Mouse (Mus musculus): ENCODE data around the gene Gas2l3. TPM values are rescaled to one million over a fixed set of nuclear protein-coding genes. Genes with fewer than 3 reads are reported as not detected.

The Gas2l3 gene
- polyA plus RNA-seq, 1 experiment from 2014 or later = 28.8 TPM

DNA sequence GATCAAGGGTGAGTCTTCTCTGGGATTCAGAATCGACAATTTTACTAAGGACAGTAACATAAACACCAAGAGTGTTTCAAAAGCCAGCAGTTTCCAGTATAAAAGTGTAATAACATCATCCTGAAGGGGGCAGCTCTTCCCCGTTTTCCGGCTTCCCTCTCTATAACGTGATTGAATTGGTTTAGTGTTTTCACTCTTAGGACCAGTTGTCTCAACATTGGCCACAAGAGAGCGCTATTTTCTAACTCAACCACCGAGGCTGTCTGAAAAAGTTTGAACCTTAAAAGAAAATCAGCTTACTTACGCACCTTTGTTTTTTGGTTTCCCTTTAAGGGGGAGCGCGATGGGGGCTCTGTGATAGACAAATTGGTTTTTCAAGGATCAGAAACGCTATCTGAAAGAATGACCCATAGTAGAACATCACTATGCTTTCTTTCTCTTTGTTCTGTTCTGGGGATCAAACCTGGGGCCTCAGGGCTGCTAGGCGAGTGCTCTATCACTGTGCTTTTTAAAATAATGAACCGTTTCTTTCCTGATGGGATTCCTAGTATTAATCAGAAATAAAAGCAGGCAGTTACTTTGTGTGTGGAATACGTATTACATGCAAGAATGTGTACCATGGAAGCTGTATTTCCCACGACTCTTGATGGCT, 18.2 kb upstream of the Gas2l3 start:
- Histone ChIP-seq H3K4me2 (peak overlapping the region; percentile 39), H3K4me3 (ENCODE audit: low read depth, low read length) (no peak overlapping the region)

DNA sequence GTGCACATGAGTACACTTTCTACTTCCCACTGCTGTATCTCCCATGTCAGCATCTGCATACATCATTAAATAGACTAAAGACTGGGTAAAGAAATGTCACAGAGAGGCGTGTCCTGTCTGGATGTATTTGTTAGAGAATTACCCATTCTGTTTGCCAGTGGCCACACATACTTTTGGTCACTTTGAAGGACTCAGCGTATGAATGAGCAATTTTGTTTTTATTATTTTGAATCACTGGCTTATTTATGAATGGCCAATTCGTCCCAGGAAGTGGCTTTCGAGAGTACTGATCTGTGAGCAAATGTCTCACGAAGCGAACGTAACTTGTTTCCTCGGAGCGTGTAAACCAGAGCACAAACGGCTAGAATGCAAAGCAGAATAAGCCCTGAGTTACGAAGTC, 17.2 kb upstream of the Gas2l3 start:
- Histone ChIP-seq H3K27me3 (ENCODE audit: insufficient read depth, low read length) (no peaks in the 10 kb centered on the region), H3K4me3 (ENCODE audit: low read depth, low read length) (no peak overlapping the region), H3K36me3 (ENCODE audit: insufficient read depth) (no peaks in the 10 kb centered on the region), H3K9me3 (ENCODE audit: low read depth, low read length) (no peaks in the 10 kb centered on the region), H3K4me1 (ENCODE audit: insufficient read depth) (no peaks in the 10 kb centered on the region), H3K4me2 (no peak overlapping the region), H3K9ac (no peak overlapping the region), H3K27ac (ENCODE audit: low read depth) (no peak overlapping the region)
- no peak for ATAC-seq (ENCODE audit: insufficient read depth)
- DNase-seq = no peak
- no peak for TF ChIP-seq CTCF (IDR thresholded peaks at IDR 0.05; ENCODE audit: low read depth)
- WGBS = 86% methylated on average over 11 of the region's 11 CpGs

More for the DNA sequence above, 18.2 kb upstream of the Gas2l3 start:
- H3K9me3 ChIP-seq (ENCODE audit: low read depth, low read length) = no peaks in the 10 kb centered on the region
- WGBS = 15% methylated on average over 14 of the region's 14 CpGs
- no peaks in the 10 kb centered on the region for H3K36me3 ChIP-seq (ENCODE audit: insufficient read depth)
- peak; percentile 89 for TF ChIP-seq CTCF (IDR thresholded peaks at IDR 0.05; ENCODE audit: low read depth)
- H3K9ac ChIP-seq = no peak overlapping the region
- no peaks in the 10 kb centered on the region for H3K4me1 ChIP-seq (ENCODE audit: insufficient read depth)
- H3K27me3 ChIP-seq (ENCODE audit: insufficient read depth, low read length) = no peaks in the 10 kb centered on the region
- peak; percentile 99 for DNase-seq
- no peak overlapping the region for H3K27ac ChIP-seq (ENCODE audit: low read depth)
- peak; percentile 86 for ATAC-seq (ENCODE audit: insufficient read depth)

DNA sequence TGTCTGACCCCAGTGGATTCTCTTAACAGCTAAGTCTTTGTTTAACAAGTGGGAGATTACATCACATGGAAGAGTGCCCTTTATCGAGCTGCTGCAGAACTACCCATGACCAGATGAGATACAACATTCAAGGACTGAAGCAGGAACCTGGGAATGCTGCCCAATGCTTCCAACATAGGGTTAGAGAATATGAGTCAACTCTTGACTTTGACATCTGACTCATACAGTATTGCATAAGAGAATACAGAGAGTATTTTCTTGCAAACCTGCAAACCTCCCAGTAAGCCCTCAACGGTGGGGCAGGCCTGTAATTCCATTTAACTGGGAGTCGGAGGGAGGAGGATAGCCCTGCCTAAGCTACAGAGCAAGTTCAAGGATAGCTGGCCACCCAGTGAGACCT, 15.0 kb upstream of the Gas2l3 start:
- Histone ChIP-seq H3K4me1 (ENCODE audit: insufficient read depth) (no peaks in the 10 kb centered on the region), H3K9ac (no peak overlapping the region), H3K4me2 (no peak overlapping the region), H3K27me3 (ENCODE audit: insufficient read depth, low read length) (no peaks in the 10 kb centered on the region), H3K4me3 (ENCODE audit: low read depth, low read length) (no peak overlapping the region), H3K27ac (ENCODE audit: low read depth) (no peak overlapping the region), H3K9me3 (ENCODE audit: low read depth, low read length) (no peaks in the 10 kb centered on the region), H3K36me3 (ENCODE audit: insufficient read depth) (no peaks in the 10 kb centered on the region)
- no peak for TF ChIP-seq CTCF (IDR thresholded peaks at IDR 0.05; ENCODE audit: low read depth)
- DNase-seq (no peak), ATAC-seq (ENCODE audit: insufficient read depth) (no peak)
- WGBS = 65% methylated on average over 3 of the region's 3 CpGs

DNA sequence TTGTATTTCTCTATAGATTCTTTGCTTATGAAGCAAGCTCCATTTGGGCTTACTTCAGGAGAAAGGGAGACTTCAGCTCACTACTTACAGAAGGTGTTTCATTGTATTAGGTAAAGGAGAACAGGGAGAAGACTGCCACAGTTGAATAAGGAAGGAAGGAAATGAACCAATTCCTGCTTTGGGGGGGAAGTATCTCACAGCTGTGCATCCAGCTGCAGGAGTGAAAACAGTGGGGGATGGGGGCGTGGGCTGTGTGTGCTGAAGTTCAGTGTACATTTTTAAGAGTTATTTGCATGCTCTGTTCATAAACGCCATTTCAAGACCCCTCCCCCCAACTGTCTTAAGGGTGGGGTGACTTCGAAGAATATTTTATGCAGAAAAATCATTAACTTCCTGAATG, 10.0 kb upstream of the Gas2l3 start:
- no peak for ATAC-seq (ENCODE audit: insufficient read depth)
- peak; percentile 11 for DNase-seq
- WGBS = 59% methylated on average over 3 of the region's 3 CpGs

DNA sequence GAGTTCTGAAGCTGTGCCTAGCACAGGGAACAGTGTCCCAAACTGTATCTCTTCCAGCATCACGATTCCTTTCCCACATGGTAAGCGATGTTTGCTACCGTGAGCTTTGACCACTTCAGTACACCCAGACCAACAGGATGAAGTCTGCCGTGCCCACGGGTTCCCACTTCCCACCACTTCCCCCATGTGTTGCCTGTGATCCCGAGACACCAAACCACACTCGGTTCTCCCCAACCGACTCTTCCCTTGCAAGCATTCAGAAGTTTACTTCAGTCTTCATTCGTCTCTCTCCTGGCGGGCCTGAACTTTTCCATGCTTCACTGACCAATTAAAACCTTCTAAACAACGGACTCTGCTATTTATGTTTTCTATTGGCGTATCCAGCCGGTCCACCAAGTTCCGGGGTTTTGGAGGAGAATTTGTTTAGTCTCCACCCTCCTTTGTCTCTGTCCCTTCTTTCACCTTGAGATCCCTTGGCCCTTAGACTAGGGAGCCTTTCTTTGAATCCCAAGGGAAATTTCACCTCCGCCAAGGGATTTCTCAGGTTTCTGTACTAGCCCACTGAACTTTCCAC, 9.4 kb upstream of the Gas2l3 start:
- Histone ChIP-seq H3K9me3 (ENCODE audit: low read depth, low read length) (no peaks in the 10 kb centered on the region), H3K36me3 (ENCODE audit: insufficient read depth) (no peaks in the 10 kb centered on the region), H3K27ac (ENCODE audit: low read depth) (no peak overlapping the region), H3K4me3 (ENCODE audit: low read depth, low read length) (no peak overlapping the region), H3K4me2 (no peak overlapping the region), H3K9ac (no peak overlapping the region), H3K27me3 (ENCODE audit: insufficient read depth, low read length) (no peaks in the 10 kb centered on the region), H3K4me1 (ENCODE audit: insufficient read depth) (no peaks in the 10 kb centered on the region)
- 79% methylated on average over 15 of the region's 15 CpGs for WGBS
- DNase-seq (no peak), ATAC-seq (ENCODE audit: insufficient read depth) (no peak)
- no peak for TF ChIP-seq CTCF (IDR thresholded peaks at IDR 0.05; ENCODE audit: low read depth)

More for the DNA sequence above, 10.0 kb upstream of the Gas2l3 start:
- TF ChIP-seq CTCF (IDR thresholded peaks at IDR 0.05; ENCODE audit: low read depth) = no peak
- H3K9ac ChIP-seq = no peak overlapping the region
- no peaks in the 10 kb centered on the region for H3K4me1 ChIP-seq (ENCODE audit: insufficient read depth)
- no peak overlapping the region for H3K4me2 ChIP-seq
- no peaks in the 10 kb centered on the region for H3K36me3 ChIP-seq (ENCODE audit: insufficient read depth)
- H3K4me3 ChIP-seq (ENCODE audit: low read depth, low read length) = no peak overlapping the region
- no peaks in the 10 kb centered on the region for H3K9me3 ChIP-seq (ENCODE audit: low read depth, low read length)
- H3K27me3 ChIP-seq (ENCODE audit: insufficient read depth, low read length) = no peaks in the 10 kb centered on the region
- H3K27ac ChIP-seq (ENCODE audit: low read depth) = no peak overlapping the region

DNA sequence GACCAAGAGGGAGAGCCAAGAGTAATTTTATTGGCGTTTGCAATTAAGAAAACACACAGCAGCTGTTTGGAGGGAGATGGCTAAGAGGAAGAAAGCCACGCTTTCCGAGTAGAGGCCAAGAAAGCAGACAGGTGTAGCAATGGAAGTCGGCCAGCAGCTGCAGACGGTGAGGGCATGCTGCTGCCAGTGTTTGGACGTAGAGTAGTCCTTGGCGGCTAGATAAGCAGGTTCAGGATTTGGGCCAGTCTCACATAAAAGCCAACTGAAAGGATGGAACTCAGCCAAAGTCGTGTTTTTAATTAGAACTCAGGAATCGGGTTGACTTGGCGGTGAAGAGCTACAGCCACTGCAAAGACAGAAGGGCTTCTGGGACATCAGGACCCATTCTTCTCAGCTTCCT, 6.6 kb upstream of the Gas2l3 start:
- peak; percentile 47; the same call in 1 of the 2 replicates for ATAC-seq (ENCODE audit: insufficient read depth)
- no peak overlapping the region for H3K4me3 ChIP-seq (ENCODE audit: low read depth, low read length)
- H3K4me1 ChIP-seq (ENCODE audit: insufficient read depth) = no peaks in the 10 kb centered on the region
- H3K4me2 ChIP-seq = no peak overlapping the region
- no peaks in the 10 kb centered on the region for H3K27me3 ChIP-seq (ENCODE audit: insufficient read depth, low read length)
- peak; percentile 61 for DNase-seq
- no peak overlapping the region for H3K9ac ChIP-seq
- no peaks in the 10 kb centered on the region for H3K9me3 ChIP-seq (ENCODE audit: low read depth, low read length)
- no peak for TF ChIP-seq CTCF (IDR thresholded peaks at IDR 0.05; ENCODE audit: low read depth)
- WGBS = 43% methylated on average over 10 of the region's 10 CpGs
- no peak overlapping the region for H3K27ac ChIP-seq (ENCODE audit: low read depth)
- no peaks in the 10 kb centered on the region for H3K36me3 ChIP-seq (ENCODE audit: insufficient read depth)

DNA sequence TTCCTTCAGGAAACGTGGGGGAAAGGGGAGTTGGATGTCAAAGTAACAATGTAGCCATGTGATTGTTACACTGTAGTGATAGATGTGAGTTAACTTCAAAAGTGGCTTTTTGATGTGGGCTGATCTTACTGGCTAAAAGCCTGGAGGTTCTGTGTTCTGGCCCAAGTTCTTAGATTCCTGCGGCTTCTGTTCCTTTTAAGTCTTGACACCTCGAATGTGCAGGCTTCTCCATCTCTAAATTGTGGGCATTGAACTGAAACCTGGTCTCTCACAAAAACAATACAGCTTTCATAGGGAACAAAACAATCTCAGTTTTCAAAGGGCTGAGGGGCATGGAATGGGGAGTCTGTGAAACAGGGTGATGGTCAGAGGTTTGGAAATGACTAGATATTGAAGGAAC, 614 bp upstream of the Gas2l3 start:
- DNase-seq = no peak
- WGBS = 42% methylated on average over 3 of the region's 3 CpGs
- 0 out of 2 replicates have a peak overlapping the region, but pooled peaks have one; percentile 69 for H3K9ac ChIP-seq
- peak overlapping the region; percentile 83 for H3K27ac ChIP-seq (ENCODE audit: low read depth)
- H3K36me3 ChIP-seq (ENCODE audit: insufficient read depth) = no peaks in the 10 kb centered on the region
- no peak for ATAC-seq (ENCODE audit: insufficient read depth)
- H3K9me3 ChIP-seq (ENCODE audit: low read depth, low read length) = no peaks in the 10 kb centered on the region
- H3K4me3 ChIP-seq (ENCODE audit: low read depth, low read length) = peak overlapping the region; percentile 55
- peak overlapping the region; percentile 75 for H3K4me2 ChIP-seq
- H3K4me1 ChIP-seq (ENCODE audit: insufficient read depth) = no peaks in the 10 kb centered on the region
- TF ChIP-seq CTCF (IDR thresholded peaks at IDR 0.05; ENCODE audit: low read depth) = no peak
- no peaks in the 10 kb centered on the region for H3K27me3 ChIP-seq (ENCODE audit: insufficient read depth, low read length)
